Mouse (Mus musculus): ENCODE results near the gene Pdia6.

Pdia6 gene

GRCm38 (mm10) chr12:17264826-17265225 lies 1.5 kb upstream of the Pdia6 start:
- no peak for DNase-seq (ENCODE audit: low spot score)

- DNase-seq (ENCODE audit: low spot score) = peak; percentile 23
Measured at GRCm38 (mm10) chr12:17266673-17266990, 287 bp downstream of the Pdia6 start.

DNA sequence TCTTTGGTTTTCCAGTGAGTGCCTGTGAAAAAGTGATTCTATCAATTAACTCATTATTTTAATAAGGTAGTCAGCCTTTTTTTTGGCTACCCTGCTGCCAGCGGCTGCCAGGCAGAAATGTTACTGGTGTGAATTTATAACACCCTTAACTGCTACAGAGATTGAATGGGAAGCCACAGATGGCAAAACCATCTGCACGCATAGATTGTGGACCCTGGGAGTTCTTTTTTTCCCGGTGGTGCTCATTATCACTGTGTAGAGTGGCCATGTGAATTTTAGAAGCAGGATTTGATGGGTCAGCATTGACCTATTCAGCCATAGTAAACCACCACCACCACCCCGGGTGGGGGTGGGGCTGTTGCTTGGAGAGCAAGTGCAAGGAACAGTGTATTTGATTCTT lies 971 bp downstream of the Pdia6 start:
- peak; percentile 23 for DNase-seq (ENCODE audit: low spot score)

- DNase-seq (ENCODE audit: low spot score) = peak; percentile 54
Measured at GRCm38 (mm10) chr12:17271272-17271671, 4.9 kb downstream of the Pdia6 start.

GRCm38 (mm10) chr12:17273841-17274240 lies 7.5 kb downstream of the Pdia6 start:
- DNase-seq (ENCODE audit: low spot score) = no peak

DNA sequence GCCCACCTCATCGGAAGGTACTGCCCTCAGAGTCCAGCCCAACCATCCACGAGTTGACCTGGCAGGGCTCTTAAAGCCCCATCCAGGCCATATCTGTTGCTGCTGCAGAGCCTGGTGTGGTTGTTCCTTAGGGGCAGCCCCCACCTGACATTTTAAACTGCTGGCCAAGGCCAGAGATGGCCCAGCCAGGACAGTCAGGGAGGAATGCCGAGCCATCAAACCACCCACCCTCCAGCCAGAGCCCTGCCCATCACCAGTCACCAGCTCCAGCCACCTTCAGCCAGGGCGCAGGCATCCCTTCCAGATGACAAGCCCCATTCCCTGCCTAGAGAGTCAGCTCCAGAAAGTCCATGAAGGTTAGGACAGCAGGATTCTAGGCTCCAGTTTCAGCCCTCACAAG lies 22.2 kb downstream of the Pdia6 start:
- no peak for DNase-seq (ENCODE audit: low spot score)

DNA sequence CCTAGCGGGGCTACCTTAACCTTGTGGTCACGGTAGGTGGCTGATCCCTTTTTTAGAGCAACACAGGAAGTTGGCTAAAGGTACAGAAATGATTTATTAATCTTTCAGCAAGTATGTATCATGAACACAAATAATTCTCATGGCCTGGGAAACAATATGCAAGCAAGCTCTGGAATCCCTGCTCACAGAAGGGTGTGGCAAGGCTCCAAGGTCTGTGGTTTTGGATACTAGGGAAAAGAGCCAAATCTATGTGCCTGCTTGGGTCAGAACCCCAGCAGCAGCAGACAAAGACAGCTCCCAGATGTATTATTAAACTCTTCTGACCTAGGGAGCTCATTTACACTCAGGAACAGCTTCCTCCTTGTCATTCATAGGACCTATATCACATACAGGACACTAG lies 22.7 kb downstream of the Pdia6 start:
- no peak for DNase-seq (ENCODE audit: low spot score)

GRCm38 (mm10) chr12:17289913-17290312 lies 23.6 kb downstream of the Pdia6 start:
- DNase-seq (ENCODE audit: low spot score) = peak; percentile 62

- no peak for DNase-seq (ENCODE audit: low spot score)
Measured at GRCm38 (mm10) chr12:17290569-17290968, 24.2 kb downstream of the Pdia6 start.

DNA sequence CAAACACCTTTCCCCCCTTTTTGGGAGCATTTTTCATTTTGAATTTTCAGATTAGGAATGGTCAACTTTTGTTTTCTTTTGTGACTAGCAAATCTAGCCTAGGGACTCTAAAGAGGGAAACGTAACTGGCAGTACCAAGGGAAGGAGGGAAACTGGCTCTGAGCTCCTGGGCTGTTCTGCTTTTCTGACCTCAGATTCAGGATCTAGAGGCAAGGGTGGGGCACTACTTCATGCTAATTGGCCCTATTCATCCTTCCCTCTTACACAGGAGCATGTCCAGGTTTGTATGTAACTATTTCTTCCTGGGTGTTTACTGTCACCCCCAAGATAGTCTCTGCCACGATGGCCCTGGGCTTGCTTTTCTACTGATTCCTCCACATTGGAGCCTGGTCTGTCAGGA lies 30.6 kb downstream of the Pdia6 start:
- no peak for DNase-seq (ENCODE audit: low spot score)

- DNase-seq (ENCODE audit: low spot score) = no peak
Measured at GRCm38 (mm10) chr12:17299902-17300301, 33.6 kb downstream of the Pdia6 start.

DNA sequence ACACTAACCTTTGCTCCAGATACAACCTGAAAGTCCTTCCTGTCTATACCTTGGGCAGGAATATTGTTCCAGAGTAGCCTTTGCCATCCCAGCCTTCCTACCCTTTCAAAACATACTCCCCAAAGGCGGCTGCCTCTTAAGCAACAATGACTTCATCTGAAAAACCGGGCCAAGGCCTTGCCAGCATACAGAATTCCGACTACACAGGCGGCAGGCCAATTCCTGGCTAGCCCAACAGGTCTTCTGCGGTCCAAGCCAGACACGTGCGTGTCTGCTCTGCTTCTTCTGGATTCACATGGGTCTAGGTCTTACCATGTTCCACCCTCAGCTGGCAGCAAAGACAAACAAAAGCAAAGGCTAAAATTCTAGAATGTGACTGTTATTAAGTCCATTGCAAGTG lies 39.1 kb downstream of the Pdia6 start:
- no peak for DNase-seq (ENCODE audit: low spot score)

- DNase-seq (ENCODE audit: low spot score) = no peak
Measured at GRCm38 (mm10) chr12:17308246-17308645, 41.9 kb downstream of the Pdia6 start.

GRCm38 (mm10) chr12:17310852-17311839 lies 44.8 kb downstream of the Pdia6 start:
- DNase-seq (ENCODE audit: low spot score) = no peak

GRCm38 (mm10) chr12:17316096-17316495 lies 49.8 kb downstream of the Pdia6 start:
- no peak for DNase-seq (ENCODE audit: low spot score)

- no peak for DNase-seq (ENCODE audit: low spot score)
Measured at GRCm38 (mm10) chr12:17317970-17318369, 51.6 kb downstream of the Pdia6 start.

GRCm38 (mm10) chr12:17318453-17318852 lies 52.1 kb downstream of the Pdia6 start:
- DNase-seq (ENCODE audit: low spot score) = no peak

DNA sequence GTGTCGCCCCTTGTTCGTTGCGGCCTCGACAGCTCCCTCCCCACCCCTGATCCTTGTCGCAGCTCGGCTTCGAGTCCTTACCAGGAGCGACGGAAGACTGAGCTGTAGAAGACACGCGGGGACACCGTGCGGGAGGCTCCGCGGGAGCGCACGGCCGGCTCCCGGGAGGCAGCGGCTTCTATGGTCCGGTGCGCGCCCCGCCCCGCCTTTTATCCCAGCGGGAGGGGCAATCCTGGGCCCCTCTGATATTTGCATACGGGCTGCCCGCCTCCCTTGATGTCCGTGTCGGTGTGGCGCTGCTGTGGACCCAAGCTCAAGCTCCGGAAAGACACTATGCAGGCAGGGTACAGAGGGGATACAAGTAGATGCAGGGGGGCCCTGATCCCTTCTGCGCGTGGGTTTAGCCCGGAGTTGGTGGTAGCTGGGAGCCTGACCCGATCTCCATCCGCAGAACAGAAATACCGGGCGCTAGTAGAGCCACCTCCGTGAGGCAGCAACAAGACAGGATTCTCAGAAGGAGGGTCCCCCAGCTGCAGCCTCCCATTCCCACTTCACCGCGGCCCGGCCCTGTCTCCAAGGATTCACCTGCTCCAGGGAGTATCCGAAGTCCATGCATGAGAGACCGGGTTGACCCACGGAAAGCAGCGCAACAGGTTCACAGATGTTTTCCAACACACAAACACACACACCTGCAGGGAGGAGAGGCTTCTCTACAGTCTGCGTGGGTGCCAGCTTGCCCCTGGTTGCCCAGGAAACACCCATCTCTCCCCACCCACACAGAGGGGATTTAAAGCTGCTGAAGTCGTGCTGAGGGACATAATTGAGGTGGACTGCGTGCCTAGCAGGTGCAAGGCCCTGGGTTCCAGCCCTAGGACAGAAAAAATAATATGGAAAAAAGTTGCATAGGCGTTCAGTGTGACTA lies 58.5 kb downstream of the Pdia6 start:
- no peak for DNase-seq (ENCODE audit: low spot score)

DNA sequence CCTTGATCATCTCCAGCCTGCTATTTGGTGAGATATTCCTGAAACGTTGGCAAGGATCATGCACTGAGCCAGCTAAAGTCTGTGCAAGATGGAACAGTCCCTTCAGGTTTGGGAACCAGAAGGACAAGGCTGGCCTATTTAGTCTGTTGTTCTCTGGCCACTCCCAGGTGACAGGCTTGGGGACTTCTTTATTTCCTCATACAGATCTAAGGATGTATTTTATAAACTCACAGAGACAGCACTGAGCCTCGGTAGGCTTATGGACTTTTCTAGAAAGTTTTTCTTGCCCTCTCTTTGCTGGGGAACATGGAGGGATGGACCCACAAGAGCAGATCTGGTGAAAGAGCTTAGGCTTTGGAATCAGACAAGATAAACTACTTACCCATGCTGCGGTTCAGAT lies 62.9 kb downstream of the Pdia6 start, which contains the start of gene Atp6v1c2:
Atp6v1c2 (minus strand) TSS at position 101 of the 400 bp plus-strand sequence.
- no peak for DNase-seq (ENCODE audit: low spot score)

- DNase-seq (ENCODE audit: low spot score) = no peak
Measured at GRCm38 (mm10) chr12:17333459-17333858, 67.1 kb downstream of the Pdia6 start.

Measured in MN1 (cell line).